Mouse (Mus musculus): ENCODE results near the gene Srgap3. TPM values are rescaled to one million over a fixed set of nuclear protein-coding genes. Genes with fewer than 3 reads are reported as not detected.

Gene Srgap3
- total RNA-seq, 4 experiments from 2014 or later, result 15.5 to 30.7 (median 22.3) TPM

DNA sequence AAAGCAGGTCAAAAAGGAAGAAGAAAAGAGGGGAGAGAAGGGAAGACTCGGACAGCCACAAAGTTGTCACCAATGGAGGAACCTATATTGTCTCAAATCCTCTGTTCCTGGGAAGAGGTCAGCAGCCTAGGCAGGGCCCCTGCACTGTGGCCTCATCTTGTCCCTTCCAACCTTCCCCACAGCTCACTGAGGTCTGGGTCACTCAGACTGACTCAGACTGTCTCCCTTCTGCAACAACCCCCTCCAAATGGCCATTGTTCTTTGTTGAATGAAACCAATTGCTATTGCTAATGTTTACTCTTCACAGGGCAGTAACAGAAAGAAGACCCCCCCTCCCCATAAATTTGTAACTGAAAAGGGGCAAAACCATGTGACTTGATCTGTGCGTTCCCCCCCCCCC is 2.2 kb upstream of the Srgap3 start:
- DNase-seq, result no peak

DNA sequence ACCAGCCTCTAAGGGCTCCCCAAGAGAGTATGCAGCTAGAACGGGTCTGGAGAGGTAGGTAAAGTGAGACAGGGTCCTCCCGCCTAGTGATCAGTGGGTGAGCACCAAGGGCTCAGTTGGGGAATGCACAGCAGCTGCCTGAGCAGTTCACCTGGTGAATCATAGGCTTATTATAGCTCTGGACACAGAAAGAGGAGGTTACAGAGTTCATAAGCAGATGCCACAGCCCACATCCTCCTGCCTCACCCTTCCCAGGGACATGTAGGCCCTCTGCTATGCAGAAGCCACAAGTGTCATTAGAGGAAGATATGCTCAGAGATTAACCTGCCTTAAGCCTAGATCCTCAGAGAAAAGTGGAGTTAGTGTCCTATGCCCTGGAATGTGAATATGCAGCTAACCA is 1.4 kb upstream of the Srgap3 start:
- DNase-seq, result no peak

DNA sequence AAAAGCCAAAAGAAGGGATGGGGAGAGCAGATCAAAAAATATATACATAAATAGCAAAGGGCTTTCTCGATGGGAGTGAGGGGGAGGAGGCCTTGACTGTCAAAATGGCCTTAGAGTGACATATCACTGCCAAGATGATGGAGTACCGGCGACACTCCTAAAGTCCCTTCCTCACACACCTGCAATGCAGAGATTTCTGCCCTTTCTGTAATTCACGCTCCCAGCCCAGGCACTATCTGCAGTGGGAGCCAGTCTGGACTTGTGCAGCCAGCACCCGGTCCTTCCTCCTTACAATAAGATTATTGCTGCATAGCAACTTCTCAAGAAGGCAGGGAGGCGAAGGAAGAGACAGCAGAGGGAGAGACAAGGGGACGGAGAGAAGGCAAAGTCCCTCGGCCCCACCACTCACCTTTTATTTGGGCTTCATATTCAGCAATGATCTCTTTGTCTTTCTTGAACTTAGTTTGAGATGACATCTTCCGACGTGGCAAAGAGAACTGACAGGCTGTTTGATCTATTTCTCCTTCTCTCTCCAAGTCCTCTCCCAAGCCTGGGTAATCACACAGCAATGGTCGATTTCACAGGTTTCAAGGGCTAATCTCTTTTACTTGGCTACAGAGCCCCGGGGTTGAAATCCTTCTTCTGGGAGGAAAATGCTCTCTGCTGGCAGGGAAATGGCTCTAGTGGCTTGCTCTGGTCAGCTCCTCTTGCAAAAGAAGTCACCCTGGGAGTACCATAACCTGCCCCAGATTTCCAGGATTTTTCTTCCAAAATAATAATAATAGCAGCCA is 850 bp downstream of the Srgap3 start:
- no peak for DNase-seq

DNA sequence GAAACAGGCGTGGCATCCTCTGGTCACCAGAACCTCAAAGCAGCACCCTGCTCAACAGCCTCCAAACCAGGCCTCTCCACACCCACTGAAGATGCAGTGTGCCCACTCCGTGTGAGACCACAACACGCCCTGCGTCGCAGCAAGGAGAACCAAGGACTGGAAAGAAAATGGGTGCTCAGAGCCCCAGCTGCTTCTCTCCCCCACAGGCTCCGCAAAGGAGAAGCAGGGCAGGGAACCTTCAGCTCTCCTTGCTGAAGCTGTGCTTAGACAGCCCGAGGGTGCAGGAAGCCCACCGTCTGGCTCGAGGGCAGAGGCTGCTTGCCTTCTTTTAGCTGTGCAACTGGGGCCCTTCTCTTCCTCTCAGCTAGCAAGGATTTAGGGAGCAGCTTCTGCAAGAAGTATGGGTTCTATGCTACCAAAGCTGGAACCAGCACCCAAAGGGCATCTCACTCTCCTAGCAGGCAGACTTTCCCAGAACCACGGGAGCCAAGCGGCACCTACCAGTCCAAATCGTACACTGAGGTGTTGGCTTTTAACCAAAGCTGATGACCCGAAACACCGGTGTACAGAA is 1.8 kb downstream of the Srgap3 start:
- no peak for DNase-seq

GRCm38 (mm10) chr6:112943596-112944245 is 3.3 kb downstream of the Srgap3 start:
- no peak for DNase-seq

DNA sequence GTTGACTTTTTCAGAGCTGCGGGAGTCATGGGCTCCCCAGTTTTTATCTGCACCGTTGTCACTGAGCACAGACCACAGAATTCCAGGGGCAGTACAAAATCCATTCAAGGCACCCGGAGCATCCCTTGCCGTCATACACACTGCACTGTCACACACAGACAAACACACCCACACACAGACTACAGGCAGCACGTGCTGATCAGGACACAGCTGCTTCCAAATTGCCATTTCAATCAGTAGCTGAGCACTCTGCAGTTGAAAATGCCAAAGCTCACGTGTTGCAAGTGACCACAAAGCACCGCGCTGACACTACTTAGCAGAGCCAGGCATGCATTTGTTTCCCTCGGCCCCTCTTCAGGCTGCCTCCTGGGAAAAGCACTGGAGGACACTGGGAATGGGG is 7.8 kb downstream of the Srgap3 start:
- DNase-seq, result no peak

- DNase-seq, result no peak
These were observed 9.3 kb downstream of the Srgap3 start for GRCm38 (mm10) chr6:112937791-112938190.

GRCm38 (mm10) chr6:112934501-112934900 is 12.6 kb downstream of the Srgap3 start:
- no peak for DNase-seq

- DNase-seq, result no peak
These were observed 14.5 kb downstream of the Srgap3 start for GRCm38 (mm10) chr6:112932611-112933010.

GRCm38 (mm10) chr6:112930011-112930451 is 17.0 kb downstream of the Srgap3 start:
- no peak for DNase-seq

- DNase-seq, result no peak
These were observed 17.6 kb downstream of the Srgap3 start for GRCm38 (mm10) chr6:112929291-112929984.

DNA sequence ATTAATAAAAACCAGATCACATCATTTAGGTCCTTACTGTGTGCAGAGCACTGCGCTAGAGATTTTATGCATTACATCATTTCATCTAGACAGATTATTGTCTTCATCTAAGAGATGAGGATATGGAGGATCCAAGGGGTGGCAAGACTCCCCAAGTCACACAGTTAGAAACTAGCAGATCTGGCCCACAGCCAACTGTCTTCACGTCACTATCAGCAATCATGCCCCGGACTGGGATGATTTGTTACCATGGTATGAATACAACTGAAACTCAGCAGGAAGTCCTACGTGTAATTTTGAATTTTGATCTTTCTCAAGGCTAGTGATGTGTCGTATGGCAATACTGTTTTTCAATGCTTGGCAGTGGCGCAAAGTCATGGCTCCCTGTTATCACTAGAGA is 18.2 kb downstream of the Srgap3 start:
- no peak for DNase-seq

DNA sequence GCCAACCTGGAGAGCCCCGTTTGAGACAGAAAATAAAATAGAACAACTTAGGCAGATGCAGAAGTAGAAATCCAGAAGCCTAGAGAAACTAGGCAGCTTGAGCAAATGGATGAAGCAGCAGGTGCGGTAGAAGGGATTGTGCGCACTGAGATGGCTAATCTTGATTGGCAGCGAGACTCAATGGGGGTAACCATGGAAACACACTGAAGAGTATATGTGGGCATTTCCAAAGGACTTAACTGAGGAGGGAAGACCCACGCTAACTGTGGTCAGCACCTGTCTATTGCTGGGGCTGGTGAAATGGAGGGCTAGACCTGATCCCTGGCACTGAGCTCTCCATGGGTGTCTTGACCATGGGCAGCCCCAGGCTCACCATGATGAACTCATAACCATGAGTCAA is 19.7 kb downstream of the Srgap3 start:
- DNase-seq, result no peak

DNA sequence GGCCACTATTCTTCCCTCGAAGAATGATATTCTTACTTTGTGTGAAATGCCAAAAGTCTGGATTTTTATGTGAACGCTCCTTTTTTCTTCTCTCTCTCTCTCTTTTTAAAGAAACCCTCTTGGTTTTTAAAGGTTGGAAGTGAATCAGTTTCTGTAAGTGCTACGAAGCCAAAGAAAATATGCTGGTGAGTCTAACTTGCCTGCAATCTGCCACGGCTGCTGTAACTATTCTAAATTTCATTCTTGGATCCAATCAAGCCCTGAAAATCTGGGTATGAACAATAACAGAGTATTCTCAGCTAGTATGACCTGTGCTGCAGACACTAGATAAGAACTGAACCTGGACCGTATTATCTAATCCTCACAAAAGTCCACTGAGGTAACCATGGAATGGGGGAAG is 21.1 kb downstream of the Srgap3 start:
- DNase-seq, result no peak

GRCm38 (mm10) chr6:112925234-112925975 is 21.7 kb downstream of the Srgap3 start:
- peak; percentile 65 for DNase-seq

DNA sequence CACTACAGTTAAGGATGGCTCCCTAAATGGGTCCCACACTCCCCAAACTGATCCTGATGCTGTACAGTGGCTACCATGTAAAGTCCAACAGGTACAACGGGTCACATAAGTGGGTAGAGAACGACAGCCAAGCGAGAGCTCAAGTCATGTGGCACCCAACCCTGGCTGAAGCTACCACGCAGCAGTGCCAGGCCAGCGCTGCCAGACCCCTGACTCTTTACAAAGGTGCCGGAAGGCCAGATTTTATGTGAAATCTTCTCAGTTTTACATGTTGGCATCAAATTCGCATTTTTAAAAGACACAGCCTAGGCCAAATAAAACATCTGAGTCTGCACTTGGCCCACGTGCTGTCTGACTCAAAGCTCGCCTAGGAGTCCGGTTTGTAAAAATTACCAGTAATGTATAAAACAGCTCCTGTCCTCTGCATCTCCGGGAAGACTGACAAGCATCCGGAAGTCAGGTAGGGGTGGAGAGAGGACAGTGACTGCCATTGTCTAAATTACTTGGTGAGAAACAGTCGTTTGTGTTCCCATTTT is 22.4 kb downstream of the Srgap3 start:
- no peak for DNase-seq

GRCm38 (mm10) chr6:112920619-112921195 is 26.4 kb downstream of the Srgap3 start:
- no peak for DNase-seq

DNA sequence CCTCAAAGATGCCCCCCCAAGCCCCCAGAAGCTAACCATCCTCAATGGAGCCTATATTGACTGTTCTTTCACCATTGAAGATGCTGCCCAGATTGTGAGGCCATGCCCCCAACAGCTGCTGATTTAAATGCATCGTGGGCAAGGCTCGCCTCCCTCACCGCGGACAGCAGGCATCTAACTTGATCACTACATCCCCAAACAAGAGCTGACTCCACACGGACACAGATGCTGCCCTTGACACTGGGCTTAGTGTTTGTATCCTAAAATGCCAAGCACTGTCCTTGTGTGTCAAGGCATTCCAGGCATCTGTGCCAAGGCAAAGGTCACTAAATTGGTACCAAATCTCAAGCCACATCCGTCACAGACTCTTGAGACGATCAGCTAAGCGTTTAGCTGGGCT is 29.3 kb downstream of the Srgap3 start:
- peak; percentile 29 for DNase-seq

DNA sequence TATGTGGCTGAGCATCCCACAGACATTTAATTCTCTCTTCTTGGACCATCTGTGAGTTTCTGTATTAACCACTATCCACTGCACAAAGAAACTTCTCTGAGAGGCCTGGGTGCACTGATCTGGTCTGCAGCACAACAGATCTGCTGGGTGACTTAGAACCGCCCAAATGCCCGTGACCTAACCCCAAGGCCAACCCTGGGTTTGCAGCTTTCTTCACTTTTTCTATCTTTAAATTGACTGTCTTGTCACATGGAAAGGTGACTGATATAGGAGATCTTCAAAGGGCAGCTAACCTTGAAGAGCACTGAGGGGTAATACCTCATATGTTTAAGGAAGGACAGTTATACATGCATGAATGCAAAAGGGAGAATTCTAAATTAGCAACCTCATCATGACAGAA is 30.8 kb downstream of the Srgap3 start:
- no peak for DNase-seq

- no peak for DNase-seq
These were observed 34.5 kb downstream of the Srgap3 start for GRCm38 (mm10) chr6:112912552-112912951.

- DNase-seq, result no peak
These were observed 37.4 kb downstream of the Srgap3 start for GRCm38 (mm10) chr6:112909711-112910110.
